Mouse (Mus musculus) olfactory bulb, adult 2 months (tissue): ENCODE measurements at regions not wholly inside any gene's neighbourhood (a gene's known extent, or its start where the extent isn't known, plus 50 kb on each side); places are given as distances from the start of the nearest gene placed in this dataset.

ENCODE experiments used
- CTCF ChIP-seq: fragments of 200-500 bp; IDR thresholded peaks from 2 replicates; pipeline ENCODE4 v1.5.1; 2012; ENCODE audit warnings: low read depth, mild to moderate bottlenecking, low read length, moderate library complexity; ENCODE audit not compliant: insufficient read depth
- POLR2A ChIP-seq: fragments of 200-500 bp; IDR thresholded peaks from 2 replicates; pipeline ENCODE4 v1.6.1; 2012; ENCODE audit warnings: mild to moderate bottlenecking, low read depth, low read length, moderate library complexity; ENCODE audit not compliant: insufficient read depth

DNA sequence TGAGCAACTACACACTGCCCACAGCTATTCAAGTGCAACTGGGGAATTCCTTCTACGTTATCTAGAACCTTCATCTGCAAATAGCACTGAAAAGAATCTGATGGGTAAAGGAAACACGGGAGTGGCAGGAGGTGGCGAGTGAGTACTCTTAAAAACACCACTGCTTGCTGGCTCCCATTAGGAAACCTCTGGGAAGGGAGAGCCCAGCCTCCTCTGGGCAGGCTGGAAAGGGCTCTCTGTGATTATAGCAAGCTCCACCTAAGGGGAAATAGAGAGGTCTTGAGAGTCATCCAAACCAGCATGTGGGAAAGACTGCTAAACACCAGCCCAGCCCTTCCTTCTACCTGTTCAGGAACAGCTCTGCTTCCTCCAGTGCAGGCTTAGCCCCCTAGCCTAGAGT is 189.0 kb upstream of the Zfp637 start:
- no peak for TF ChIP-seq CTCF
- no peak for TF ChIP-seq POLR2A
